Mouse (Mus musculus) lung, adult 2 months (tissue): Measurements from ENCODE around the gene Fnbp1l.

ENCODE experiments used
- CTCF ChIP-seq: fragments of 200-500 bp; IDR thresholded peaks from 2 replicates; pipeline ENCODE4 v1.5.1; 2011; ENCODE audit warnings: mild to moderate bottlenecking, low read length, control low read depth; ENCODE audit not compliant: insufficient read depth
- POLR2A ChIP-seq: fragments of 200-500 bp; IDR thresholded peaks from 2 replicates; pipeline ENCODE4 v1.6.1; 2011; ENCODE audit warnings: low read depth, mild to moderate bottlenecking, control low read depth, low read length, borderline replicate concordance; ENCODE audit errors: extremely low read depth

GRCm38 (mm10) chr3:122539961-122540690 is 79.4 kb downstream of the Fnbp1l start:
- TF ChIP-seq CTCF (no peak), POLR2A (no peak)
